Mouse (Mus musculus): Measurements from ENCODE around the gene Car6. TPM values are rescaled to one million over a fixed set of nuclear protein-coding genes. Genes with fewer than 3 reads are reported as not detected.

Car6 gene
- polyA plus RNA-seq, 1 experiment from 2014 or later, result not detected

DNA sequence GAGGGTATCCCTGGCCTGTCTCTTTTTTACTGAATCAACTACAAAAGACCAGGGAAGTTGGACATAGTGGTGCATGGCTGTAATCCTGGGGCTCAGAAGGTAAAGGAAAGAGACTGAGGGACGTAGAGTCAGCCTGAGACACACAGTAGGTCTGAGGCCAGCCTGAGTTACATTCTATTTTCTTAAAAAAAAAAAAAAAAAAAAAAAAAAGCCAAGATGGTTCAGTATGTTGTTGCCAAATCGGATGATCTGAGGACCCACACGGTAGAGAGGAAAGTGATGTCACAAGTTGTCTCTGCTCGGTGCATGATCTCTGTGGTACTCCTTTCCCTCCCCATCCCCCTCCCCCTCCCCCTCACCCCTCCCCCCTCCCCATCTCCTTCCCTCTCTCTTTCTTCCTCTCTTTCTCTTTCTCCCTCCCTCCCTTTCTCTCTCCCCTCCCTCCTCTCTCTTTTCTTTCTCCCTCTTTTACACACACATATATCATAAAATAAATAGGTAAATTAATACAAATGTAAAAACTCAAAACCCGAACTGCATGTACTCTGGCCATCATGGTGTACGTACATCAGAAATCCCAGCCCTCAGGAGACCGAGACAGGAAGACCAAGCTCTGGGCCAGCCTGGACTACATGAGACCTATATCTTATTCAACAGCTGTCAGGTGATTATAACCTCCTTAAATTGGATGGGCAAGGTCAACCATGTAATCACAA is 63.6 kb downstream of the Car6 start:
- no peak overlapping the region for H3K4me2 ChIP-seq (ENCODE audit: low read depth, low read length)
- H3K27me3 ChIP-seq (ENCODE audit: control insufficient read depth, insufficient read depth, low read length), result no peaks in the 10 kb centered on the region
- 85% methylated on average over 7 of the region's 7 CpGs for WGBS
- no peaks in the 10 kb centered on the region for H3K4me1 ChIP-seq (ENCODE audit: control insufficient read depth, insufficient read depth, low read length)
- no peak overlapping the region for H3K27ac ChIP-seq (ENCODE audit: low read depth, low read length)
- H3K9ac ChIP-seq (replicated peaks; ENCODE audit: low read depth, low read length), result no peak overlapping the region
- H3K9me3 ChIP-seq (ENCODE audit: control insufficient read depth, low read length), result no peaks in the 10 kb centered on the region
- H3K36me3 ChIP-seq (ENCODE audit: control insufficient read depth, insufficient read depth, low read length), result no peaks in the 10 kb centered on the region
- no peak for ATAC-seq (ENCODE audit: low read depth)
- H3K4me3 ChIP-seq (ENCODE audit: low read depth, low read length), result no peak overlapping the region

Other genes with a start within 250 kb of the Car6 start
- gene Spsb1, start 246.3 kb downstream of the Car6 start, polyA plus RNA-seq (2014; fragmentation: Nextera tagmentation; extraction: Ambion mirVana), result 5.9 and 9.4 TPM in 2 replicates
- 2.0 and 3.3 TPM in 2 replicates for gene H6pd, start 192.3 kb downstream of the Car6 start, polyA plus RNA-seq (2014; fragmentation: Nextera tagmentation; extraction: Ambion mirVana)
- 0.16 and 0.33 TPM in 2 replicates for gene Gpr157, start 114.0 kb downstream of the Car6 start, polyA plus RNA-seq (2014; fragmentation: Nextera tagmentation; extraction: Ambion mirVana)
- gene Slc2a5, start 82.0 kb downstream of the Car6 start, polyA plus RNA-seq (2014; fragmentation: Nextera tagmentation; extraction: Ambion mirVana), result 3.0 and 3.4 TPM in 2 replicates
- gene Slc2a7, start 52.4 kb downstream of the Car6 start, polyA plus RNA-seq (2014; fragmentation: Nextera tagmentation; extraction: Ambion mirVana), result not detected in 2 replicates
- gene Eno1, start 35.4 kb upstream of the Car6 start, polyA plus RNA-seq (2014; fragmentation: Nextera tagmentation; extraction: Ambion mirVana), result 974 and 1,050 TPM in 2 replicates
- gene Rere, start 80.3 kb upstream of the Car6 start, polyA plus RNA-seq (2014; fragmentation: Nextera tagmentation; extraction: Ambion mirVana), result 50.5 and 50.7 TPM in 2 replicates

Data from neural tube, embryonic 14.5 days (tissue).